Mouse (Mus musculus): ENCODE measurements around the gene Atp5k.
A peak's percentile ranks its signal among the peaks of the same experiment; 100 is the strongest.

Atp5k gene

GRCm38 (mm10) chr5:108433804-108434587 is at the start of gene Atp5k:
TSS of gene Atp5k (minus strand) at chr5:108434448.
- DNase-seq: peak; percentile 97

GRCm38 (mm10) chr5:108483006-108483405 is 48.8 kb upstream of the Atp5k start:
- no peak for DNase-seq

GRCm38 (mm10) chr5:108475977-108476376 is 41.7 kb upstream of the Atp5k start:
- DNase-seq: no peak

- DNase-seq: no peak
Observed at GRCm38 (mm10) chr5:108473737-108474136, 39.5 kb upstream of the Atp5k start.

- no peak for DNase-seq
Observed at GRCm38 (mm10) chr5:108469617-108470016, 35.4 kb upstream of the Atp5k start.

- no peak for DNase-seq
Observed at GRCm38 (mm10) chr5:108466647-108467046, 32.4 kb upstream of the Atp5k start.

- DNase-seq: no peak
Observed at GRCm38 (mm10) chr5:108465131-108465891, 31.1 kb upstream of the Atp5k start.

GRCm38 (mm10) chr5:108462446-108462845 is 28.2 kb upstream of the Atp5k start:
- no peak for DNase-seq

GRCm38 (mm10) chr5:108461082-108462065 is 27.1 kb upstream of the Atp5k start, which contains the start of gene Pcgf3:
TSS of gene Pcgf3 (plus strand) at chr5:108461232.
- peak; percentile 97 for DNase-seq

- DNase-seq: no peak
Observed at GRCm38 (mm10) chr5:108460461-108460860, 26.2 kb upstream of the Atp5k start.

- DNase-seq: no peak
Observed at GRCm38 (mm10) chr5:108458706-108459105, 24.5 kb upstream of the Atp5k start.

GRCm38 (mm10) chr5:108454094-108454493 is 19.8 kb upstream of the Atp5k start:
- no peak for DNase-seq

- no peak for DNase-seq
Observed at GRCm38 (mm10) chr5:108452422-108452821, 18.2 kb upstream of the Atp5k start.

GRCm38 (mm10) chr5:108451611-108452010 is 17.4 kb upstream of the Atp5k start:
- DNase-seq: no peak

GRCm38 (mm10) chr5:108450837-108451540 is 16.7 kb upstream of the Atp5k start:
- DNase-seq: no peak

GRCm38 (mm10) chr5:108448785-108449668 is 14.8 kb upstream of the Atp5k start, which contains the start of gene Mfsd7a:
TSS of gene Mfsd7a (minus strand) at chr5:108448891.
- peak; percentile 8 for DNase-seq

GRCm38 (mm10) chr5:108447857-108448256 is 13.6 kb upstream of the Atp5k start:
- DNase-seq: no peak

- no peak for DNase-seq
Observed at GRCm38 (mm10) chr5:108446973-108447372, 12.7 kb upstream of the Atp5k start.

GRCm38 (mm10) chr5:108436101-108436500 is 1.9 kb upstream of the Atp5k start:
- no peak for DNase-seq

- DNase-seq: no peak
Observed at GRCm38 (mm10) chr5:108431196-108431595, 3.1 kb downstream of the Atp5k start.

GRCm38 (mm10) chr5:108427186-108427585 is 7.1 kb downstream of the Atp5k start:
- DNase-seq: no peak

All from right cerebral cortex, postnatal 4 days (tissue).